Mouse (Mus musculus) stomach, postnatal 0 days (tissue): ENCODE measurements around the gene Tshb.

Source experiments
- CTCF ChIP-seq: IDR thresholded peaks from 2 replicates; pipeline ENCODE4 v1.5.1; 2016; ENCODE audit warnings: antibody characterized with exemption, low read depth, mild to moderate bottlenecking, moderate library complexity
- EP300 ChIP-seq: optimal IDR thresholded peaks from 2 replicates; pipeline ENCODE3; 2016; ENCODE audit warnings: antibody characterized with exemption

- TF ChIP-seq CTCF (no peak), EP300 (no peak)
These were observed 36.3 kb downstream of the Tshb start for GRCm38 (mm10) chr3:102746174-102746573.
